Mouse (Mus musculus): ENCODE data around the gene Pdzd11. TPM values are rescaled to one million over a fixed set of nuclear protein-coding genes. Genes with fewer than 3 reads are reported as not detected.

Pdzd11 gene
- polyA plus RNA-seq (2014; fragmentation: Nextera tagmentation; extraction: Ambion mirVana) = 88.5 and 97.0 TPM in 2 replicates

- Histone ChIP-seq H3K9me3 (ENCODE audit: control insufficient read depth, low read length) (no peaks in the 10 kb centered on the region), H3K4me2 (peak within 1 kb of the TSS; percentile 72), H3K27ac (ENCODE audit: low read depth, low read length) (peak within 1 kb of the TSS; percentile 87), H3K4me3 (ENCODE audit: low read depth, low read length) (peak within 1 kb of the TSS; percentile 80), H3K27me3 (replicated peaks; ENCODE audit: control insufficient read depth, insufficient read depth, low read length) (peaks cover 2% of the 10 kb centered on the region; the same call in 1 of the 2 replicates), H3K4me1 (replicated peaks; ENCODE audit: control insufficient read depth, insufficient read depth, low read length) (no peaks in the 10 kb centered on the region), H3K9ac (ENCODE audit: low read depth, low read length) (peak within 1 kb of the TSS; percentile 86), H3K36me3 (ENCODE audit: control insufficient read depth, insufficient read depth, low read length) (no peaks in the 10 kb centered on the region)
- ATAC-seq (replicated peaks; ENCODE audit: low FRiP score) = peak; percentile 96
- peak; percentile 77 for DNase-seq (ENCODE audit: low spot score)
- WGBS = 21% methylated on average over 62 of the region's 62 CpGs
Measured at GRCm38 (mm10) chrX:100625802-100626793, at the start of gene Pdzd11. Gene Pdzd11, minus strand, starts transcription at chrX:100626568.

- 89% methylated on average over 2 of the region's 2 CpGs for WGBS
- H3K27me3 ChIP-seq (replicated peaks; ENCODE audit: control insufficient read depth, insufficient read depth, low read length) = no peaks in the 10 kb centered on the region
- no peak overlapping the region for H3K4me3 ChIP-seq (ENCODE audit: low read depth, low read length)
- H3K36me3 ChIP-seq (ENCODE audit: control insufficient read depth, insufficient read depth, low read length) = no peaks in the 10 kb centered on the region
- no peak overlapping the region for H3K9ac ChIP-seq (ENCODE audit: low read depth, low read length)
- no peak overlapping the region for H3K27ac ChIP-seq (ENCODE audit: low read depth, low read length)
- no peaks in the 10 kb centered on the region for H3K4me1 ChIP-seq (replicated peaks; ENCODE audit: control insufficient read depth, insufficient read depth, low read length)
- no peak overlapping the region for H3K4me2 ChIP-seq
- no peaks in the 10 kb centered on the region for H3K9me3 ChIP-seq (ENCODE audit: control insufficient read depth, low read length)
- no peak for ATAC-seq (replicated peaks; ENCODE audit: low FRiP score)
- DNase-seq (ENCODE audit: low spot score) = no peak
Measured at GRCm38 (mm10) chrX:100664825-100665224, 38.5 kb upstream of the Pdzd11 start.

GRCm38 (mm10) chrX:100652848-100653247, 26.5 kb upstream of the Pdzd11 start:
- Histone ChIP-seq H3K4me1 (replicated peaks; ENCODE audit: control insufficient read depth, insufficient read depth, low read length) (no peaks in the 10 kb centered on the region), H3K4me2 (no peak overlapping the region), H3K27ac (ENCODE audit: low read depth, low read length) (no peak overlapping the region), H3K9ac (ENCODE audit: low read depth, low read length) (no peak overlapping the region), H3K36me3 (ENCODE audit: control insufficient read depth, insufficient read depth, low read length) (no peaks in the 10 kb centered on the region), H3K27me3 (replicated peaks; ENCODE audit: control insufficient read depth, insufficient read depth, low read length) (no peaks in the 10 kb centered on the region), H3K4me3 (ENCODE audit: low read depth, low read length) (no peak overlapping the region), H3K9me3 (ENCODE audit: control insufficient read depth, low read length) (no peaks in the 10 kb centered on the region)
- DNase-seq (ENCODE audit: low spot score) (no peak), ATAC-seq (replicated peaks; ENCODE audit: low FRiP score) (no peak)

GRCm38 (mm10) chrX:100638477-100638876, 12.1 kb upstream of the Pdzd11 start:
- no peak for ATAC-seq (replicated peaks; ENCODE audit: low FRiP score)
- H3K9ac ChIP-seq (ENCODE audit: low read depth, low read length) = no peak overlapping the region
- DNase-seq (ENCODE audit: low spot score) = no peak

GRCm38 (mm10) chrX:100629076-100629475, 2.7 kb upstream of the Pdzd11 start:
- H3K4me3 ChIP-seq (ENCODE audit: low read depth, low read length) = no peak overlapping the region
- no peak overlapping the region for H3K27ac ChIP-seq (ENCODE audit: low read depth, low read length)
- H3K4me2 ChIP-seq = no peak overlapping the region
- no peak for ATAC-seq (replicated peaks; ENCODE audit: low FRiP score)
- WGBS = 86% methylated on average over 2 of the region's 2 CpGs
- no peak overlapping the region for H3K9ac ChIP-seq (ENCODE audit: low read depth, low read length)
- peaks cover 2% of the 10 kb centered on the region; the same call in 1 of the 2 replicates for H3K27me3 ChIP-seq (replicated peaks; ENCODE audit: control insufficient read depth, insufficient read depth, low read length)
- no peaks in the 10 kb centered on the region for H3K9me3 ChIP-seq (ENCODE audit: control insufficient read depth, low read length)
- H3K36me3 ChIP-seq (ENCODE audit: control insufficient read depth, insufficient read depth, low read length) = no peaks in the 10 kb centered on the region; the same call in 1 of the 2 replicates
- H3K4me1 ChIP-seq (replicated peaks; ENCODE audit: control insufficient read depth, insufficient read depth, low read length) = no peaks in the 10 kb centered on the region
- no peak for DNase-seq (ENCODE audit: low spot score)

More at GRCm38 (mm10) chrX:100638477-100638876, 12.1 kb upstream of the Pdzd11 start:
- Histone ChIP-seq H3K4me3 (ENCODE audit: low read depth, low read length) (no peak overlapping the region), H3K9me3 (ENCODE audit: control insufficient read depth, low read length) (no peaks in the 10 kb centered on the region), H3K27me3 (replicated peaks; ENCODE audit: control insufficient read depth, insufficient read depth, low read length) (no peaks in the 10 kb centered on the region), H3K36me3 (ENCODE audit: control insufficient read depth, insufficient read depth, low read length) (peaks cover 6% of the 10 kb centered on the region; the same call in 1 of the 2 replicates), H3K4me1 (replicated peaks; ENCODE audit: control insufficient read depth, insufficient read depth, low read length) (no peaks in the 10 kb centered on the region), H3K4me2 (no peak overlapping the region), H3K27ac (ENCODE audit: low read depth, low read length) (no peak overlapping the region)
- WGBS = 72% methylated on average over 8 of the region's 8 CpGs

GRCm38 (mm10) chrX:100625546-100625801, 894 bp downstream of the Pdzd11 start, which contains the start of gene Kif4:
Gene Kif4, plus strand, starts transcription at chrX:100625737.
- H3K27me3 ChIP-seq (replicated peaks; ENCODE audit: control insufficient read depth, insufficient read depth, low read length) = peaks cover 2% of the 10 kb centered on the region; the same call in 1 of the 2 replicates
- DNase-seq (ENCODE audit: low spot score) (no peak), ATAC-seq (replicated peaks; ENCODE audit: low FRiP score) (no peak)
- H3K9me3 ChIP-seq (ENCODE audit: control insufficient read depth, low read length) = no peaks in the 10 kb centered on the region
- peak within 1 kb of the TSS; percentile 72 for H3K4me2 ChIP-seq
- peak within 1 kb of the TSS; percentile 86 for H3K9ac ChIP-seq (ENCODE audit: low read depth, low read length)
- H3K27ac ChIP-seq (ENCODE audit: low read depth, low read length) = peak within 1 kb of the TSS; percentile 87
- H3K4me3 ChIP-seq (ENCODE audit: low read depth, low read length) = peak within 1 kb of the TSS; percentile 80
- 15% methylated on average over 3 of the region's 3 CpGs for WGBS
- H3K4me1 ChIP-seq (replicated peaks; ENCODE audit: control insufficient read depth, insufficient read depth, low read length) = no peaks in the 10 kb centered on the region
- no peaks in the 10 kb centered on the region for H3K36me3 ChIP-seq (ENCODE audit: control insufficient read depth, insufficient read depth, low read length)

GRCm38 (mm10) chrX:100625146-100625545, 1.2 kb downstream of the Pdzd11 start:
- Histone ChIP-seq H3K9ac (ENCODE audit: low read depth, low read length) (peak overlapping the region; percentile 58), H3K4me3 (ENCODE audit: low read depth, low read length) (peak overlapping the region; percentile 80), H3K36me3 (ENCODE audit: control insufficient read depth, insufficient read depth, low read length) (no peaks in the 10 kb centered on the region), H3K9me3 (ENCODE audit: control insufficient read depth, low read length) (no peaks in the 10 kb centered on the region), H3K27me3 (replicated peaks; ENCODE audit: control insufficient read depth, insufficient read depth, low read length) (peaks cover 2% of the 10 kb centered on the region; the same call in 1 of the 2 replicates), H3K27ac (ENCODE audit: low read depth, low read length) (no peak overlapping the region), H3K4me1 (replicated peaks; ENCODE audit: control insufficient read depth, insufficient read depth, low read length) (no peaks in the 10 kb centered on the region), H3K4me2 (peak overlapping the region; percentile 72)
- 27% methylated on average over 7 of the region's 7 CpGs for WGBS
- no peak for DNase-seq (ENCODE audit: low spot score)
- ATAC-seq (replicated peaks; ENCODE audit: low FRiP score) = no peak

- Histone ChIP-seq H3K9ac (ENCODE audit: low read depth, low read length) (no peak overlapping the region), H3K36me3 (ENCODE audit: control insufficient read depth, insufficient read depth, low read length) (no peaks in the 10 kb centered on the region), H3K4me2 (peak overlapping the region; percentile 72), H3K4me3 (ENCODE audit: low read depth, low read length) (no peak overlapping the region), H3K9me3 (ENCODE audit: control insufficient read depth, low read length) (no peaks in the 10 kb centered on the region), H3K27ac (ENCODE audit: low read depth, low read length) (no peak overlapping the region), H3K4me1 (replicated peaks; ENCODE audit: control insufficient read depth, insufficient read depth, low read length) (no peaks in the 10 kb centered on the region), H3K27me3 (replicated peaks; ENCODE audit: control insufficient read depth, insufficient read depth, low read length) (peaks cover 2% of the 10 kb centered on the region; the same call in 1 of the 2 replicates)
- WGBS = 71% methylated on average over 4 of the region's 4 CpGs
- ATAC-seq (replicated peaks; ENCODE audit: low FRiP score) = peak; percentile 48
- DNase-seq (ENCODE audit: low spot score) = no peak
Measured at GRCm38 (mm10) chrX:100624242-100624641, 2.1 kb downstream of the Pdzd11 start.
